Mouse (Mus musculus) CH12.LX (cell line): ENCODE measurements around the gene Hpn.

ENCODE experiments used
- CHD2 ChIP-seq: IDR thresholded peaks from 2 replicates; pipeline ENCODE4 v1.6.1; 2011; ENCODE audit warnings: low read length, improper control_type of control experiment
- CTCF ChIP-seq, 2 experiments: IDR thresholded peaks in 1 of 2; conservative IDR thresholded peaks in 1 of 2; 2 replicates each; pipeline ENCODE4 v1.5.1; 2011 to 2012; ENCODE audit warnings: low read depth in 2 of 2, low read length in 2 of 2, improper control_type of control experiment in 1 of 2, inconsistent platforms in 1 of 2, mild to moderate bottlenecking in 1 of 2, moderate library complexity in 1 of 2
- EP300 ChIP-seq: IDR thresholded peaks from 2 replicates; pipeline ENCODE4 v1.6.1; 2011; ENCODE audit warnings: low read length, improper control_type of control experiment
- ETS1 ChIP-seq: conservative IDR thresholded peaks from 2 replicates; pipeline ENCODE4 v1.6.1; 2012; ENCODE audit warnings: low read depth, mild to moderate bottlenecking, inconsistent platforms, low read length, improper control_type of control experiment, moderate library complexity
- JUND ChIP-seq: conservative IDR thresholded peaks from 2 replicates; pipeline ENCODE4 v1.6.1; 2011; ENCODE audit warnings: low read depth, low read length, improper control_type of control experiment

DNA sequence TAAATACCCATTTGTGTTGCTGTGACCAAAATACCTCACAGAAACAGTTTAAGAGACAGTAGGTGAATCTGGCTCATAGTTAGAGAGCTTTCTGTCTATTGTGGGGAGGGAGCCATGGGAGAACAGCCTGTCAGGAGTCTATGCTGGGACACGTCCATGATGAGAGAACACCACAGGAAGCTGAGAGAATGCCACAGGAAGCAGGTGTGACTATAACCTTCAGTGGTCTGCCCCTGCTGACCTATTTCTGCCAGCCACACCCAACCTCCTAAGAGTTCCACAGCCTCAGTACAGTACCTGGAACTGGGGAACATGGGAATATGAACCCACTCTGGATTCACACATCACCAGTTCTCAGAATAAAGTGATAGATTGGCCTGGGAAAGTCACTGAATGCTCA is 49.7 kb upstream of the Hpn start:
- TF ChIP-seq JUND (no peak), CTCF (conservative IDR thresholded peaks at IDR 0.05 in 1 of 2, IDR thresholded peaks at IDR 0.05 in 1 of 2; ENCODE audit: low read depth in 2 of 2, low read length in 2 of 2) (no peak), EP300 (no peak), ETS1 (no peak), CHD2 (no peak)
